Mouse (Mus musculus) forebrain, embryonic 14.5 days (tissue): Measurements from ENCODE around the gene Prkn. TPM values are rescaled to one million over a fixed set of nuclear protein-coding genes. Genes with fewer than 3 reads are reported as not detected.

ENCODE experiments used
- ATAC-seq: fragments of 200-750 bp; cut with Nextera tagmentation; 2 replicates; pipeline ENCODE4 v1.8.0; 2017; ENCODE audit warnings: mild to moderate bottlenecking, moderate library complexity
- DNase-seq: peaks from one replicate; pipeline ENCODE4 v3.0.0-alpha.2; 2015; ENCODE audit warnings: low spot score
- H3K27ac ChIP-seq: fragments of 300-500 bp; sonication (generic); 2 replicates; pipeline ENCODE4 v1.5.1; 2014; ENCODE audit warnings: low read depth, mild to moderate bottlenecking, control low read depth, low read length, moderate library complexity
- H3K27me3 ChIP-seq: fragments of 300-500 bp; sonication (generic); replicated peaks from 2 replicates; pipeline ENCODE4 v1.6.1; 2014; ENCODE audit warnings: low read length, control low read depth, mixed read lengths; ENCODE audit not compliant: control insufficient read depth, insufficient read depth
- H3K36me3 ChIP-seq: fragments of 300-500 bp; sonication (generic); 2 replicates; pipeline ENCODE4 v1.6.1; 2014; ENCODE audit warnings: low read length, control low read depth; ENCODE audit not compliant: control insufficient read depth, insufficient read depth
- H3K4me1 ChIP-seq: fragments of 300-500 bp; sonication (generic); 2 replicates; pipeline ENCODE4 v1.6.1; 2014; ENCODE audit warnings: antibody characterized with exemption, low read length, control low read depth; ENCODE audit not compliant: control insufficient read depth, insufficient read depth
- H3K4me2 ChIP-seq: fragments of 300-500 bp; sonication (generic); 2 replicates; pipeline ENCODE4 v1.6.1; 2014; ENCODE audit warnings: mild to moderate bottlenecking, control low read depth, low read length
- H3K4me3 ChIP-seq: fragments of 300-500 bp; sonication (generic); 2 replicates; pipeline ENCODE4 v1.5.1; 2014; ENCODE audit warnings: low read depth, low read length, control low read depth
- H3K9ac ChIP-seq: fragments of 300-500 bp; sonication (generic); 2 replicates; pipeline ENCODE4 v1.6.1; 2014; ENCODE audit warnings: mild to moderate bottlenecking, low read length, control low read depth, moderate library complexity
- H3K9me3 ChIP-seq: fragments of 300-500 bp; sonication (generic); replicated peaks from 2 replicates; pipeline ENCODE4 v1.6.1; 2016; ENCODE audit warnings: low read length, control low read depth, mixed read lengths; ENCODE audit not compliant: control insufficient read depth
- WGBS: fragments of 180-500 bp; shearing (Covaris S2); extraction: QIAGEN DNeasy Blood & Tissue Kit; methylation state at CpG from one replicate; pipeline ENCODE4 v1.1.7; 2014; 5-methylcytosine and 5-hydroxymethylcytosine counted together
- polyA plus RNA-seq: library from polyadenylated mRNA; unstranded; fragments of >200 nt; fragmentation: Nextera tagmentation; extraction: Ambion mirVana; gene quantifications from 2 replicates; pipeline ENCODE4 v1.2.1, GENCODE M21; 2014

The Prkn gene
- polyA plus RNA-seq, 1 experiment from 2014 or later = 1.6 TPM

GRCm38 (mm10) chr17:11931641-11932040 is 1091.5 kb downstream of the Prkn start:
- Histone ChIP-seq H3K4me1 (peaks cover 3% of the 10 kb centered on the region; the same call in 1 of the 2 replicates), H3K9me3 (no peaks in the 10 kb centered on the region), H3K27ac (no peak overlapping the region), H3K9ac (no peak overlapping the region), H3K4me3 (no peak overlapping the region), H3K36me3 (no peaks in the 10 kb centered on the region), H3K4me2 (no peak overlapping the region), H3K27me3 (no peaks in the 10 kb centered on the region)
- 91% methylated on average over 4 of the region's 4 CpGs for WGBS
- ATAC-seq (no peak), DNase-seq (no peak)

DNA sequence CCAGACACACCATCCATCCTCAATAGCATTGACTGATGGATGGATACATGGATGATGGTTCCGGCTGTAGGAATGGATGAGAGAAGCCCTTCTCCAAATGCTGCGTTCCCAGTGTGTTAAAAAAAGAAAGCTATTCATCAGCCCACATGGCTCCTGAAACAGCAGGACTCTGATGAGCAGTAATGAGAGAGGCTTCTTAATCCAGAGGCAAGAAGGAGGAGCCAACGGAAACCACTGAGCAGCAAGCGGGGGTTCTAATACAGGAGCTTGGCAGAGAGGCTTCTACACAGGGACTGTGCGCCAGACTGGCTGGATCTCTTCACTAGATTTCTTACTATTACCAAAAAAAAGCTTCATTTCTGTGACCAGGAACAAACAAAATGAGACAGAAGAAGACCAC is 1093.6 kb downstream of the Prkn start:
- peak; percentile 25 for DNase-seq
- H3K4me2 ChIP-seq = no peak overlapping the region
- H3K4me3 ChIP-seq = no peak overlapping the region
- H3K4me1 ChIP-seq = no peaks in the 10 kb centered on the region
- no peak for ATAC-seq
- no peaks in the 10 kb centered on the region for H3K9me3 ChIP-seq
- no peaks in the 10 kb centered on the region for H3K27me3 ChIP-seq
- WGBS = 34% methylated on average over 5 of the region's 5 CpGs
- H3K36me3 ChIP-seq = no peaks in the 10 kb centered on the region
- H3K27ac ChIP-seq = no peak overlapping the region
- H3K9ac ChIP-seq = no peak overlapping the region

DNA sequence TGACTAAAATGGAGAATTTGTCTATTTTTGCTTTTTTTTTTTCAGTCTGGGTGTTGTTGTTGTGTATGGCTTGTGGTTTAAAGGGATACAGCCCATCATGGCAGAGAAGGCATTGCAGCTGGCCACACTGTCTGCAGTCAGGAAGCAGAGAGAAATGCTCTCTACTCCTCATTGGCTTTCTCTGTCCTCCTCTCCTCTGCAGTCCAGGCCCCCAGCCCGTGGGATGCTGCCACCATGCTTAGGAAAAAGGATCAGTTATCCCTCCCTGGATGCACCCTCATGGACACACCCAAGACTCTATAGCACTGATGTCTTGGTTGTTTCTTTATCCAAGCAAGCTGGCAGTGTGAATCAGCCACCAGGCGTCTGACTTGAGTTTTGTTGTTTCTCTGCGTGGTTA is 1107.3 kb downstream of the Prkn start:
- ATAC-seq = no peak
- Histone ChIP-seq H3K27ac (no peak overlapping the region), H3K4me3 (no peak overlapping the region), H3K9me3 (no peaks in the 10 kb centered on the region), H3K36me3 (no peaks in the 10 kb centered on the region), H3K9ac (no peak overlapping the region), H3K4me1 (no peaks in the 10 kb centered on the region), H3K4me2 (no peak overlapping the region), H3K27me3 (no peaks in the 10 kb centered on the region)
- 77% methylated on average over 3 of the region's 3 CpGs for WGBS
- no peak for DNase-seq

GRCm38 (mm10) chr17:11949551-11950197 is 1109.5 kb downstream of the Prkn start:
- H3K9me3 ChIP-seq = no peaks in the 10 kb centered on the region
- WGBS = 46% methylated on average over 10 of the region's 10 CpGs
- no peaks in the 10 kb centered on the region for H3K4me1 ChIP-seq
- H3K9ac ChIP-seq = no peak overlapping the region
- ATAC-seq = no peak
- H3K4me3 ChIP-seq = no peak overlapping the region
- H3K27me3 ChIP-seq = no peaks in the 10 kb centered on the region
- no peak overlapping the region for H3K27ac ChIP-seq
- no peaks in the 10 kb centered on the region for H3K36me3 ChIP-seq
- peak; percentile 58 for DNase-seq
- H3K4me2 ChIP-seq = no peak overlapping the region

DNA sequence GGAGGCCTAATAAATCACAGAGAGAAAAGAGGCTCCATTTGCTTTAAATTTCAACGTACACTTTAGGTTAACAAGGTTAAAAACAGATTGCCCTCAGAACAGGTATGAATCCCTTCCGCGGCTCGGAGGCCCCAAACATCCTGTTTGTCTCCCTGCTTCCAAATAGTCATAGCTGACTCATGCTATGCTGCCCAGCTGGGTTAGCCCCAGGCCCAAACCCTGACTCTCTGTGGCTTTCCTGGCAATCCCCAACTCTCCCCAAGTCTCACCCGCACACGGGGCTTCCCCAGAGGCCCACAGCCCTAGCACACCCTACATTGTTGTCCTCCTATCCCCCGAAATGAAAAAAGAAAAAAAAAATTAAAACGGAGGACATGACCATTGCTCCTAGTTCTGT is 1110.0 kb downstream of the Prkn start:
- H3K4me2 ChIP-seq = no peak overlapping the region
- no peak for DNase-seq
- H3K9ac ChIP-seq = no peak overlapping the region
- no peak overlapping the region for H3K4me3 ChIP-seq
- H3K27ac ChIP-seq = no peak overlapping the region
- ATAC-seq = no peak
- no peaks in the 10 kb centered on the region for H3K27me3 ChIP-seq
- 79% methylated on average over 8 of the region's 8 CpGs for WGBS
- no peaks in the 10 kb centered on the region for H3K36me3 ChIP-seq
- no peaks in the 10 kb centered on the region for H3K9me3 ChIP-seq
- no peaks in the 10 kb centered on the region for H3K4me1 ChIP-seq

DNA sequence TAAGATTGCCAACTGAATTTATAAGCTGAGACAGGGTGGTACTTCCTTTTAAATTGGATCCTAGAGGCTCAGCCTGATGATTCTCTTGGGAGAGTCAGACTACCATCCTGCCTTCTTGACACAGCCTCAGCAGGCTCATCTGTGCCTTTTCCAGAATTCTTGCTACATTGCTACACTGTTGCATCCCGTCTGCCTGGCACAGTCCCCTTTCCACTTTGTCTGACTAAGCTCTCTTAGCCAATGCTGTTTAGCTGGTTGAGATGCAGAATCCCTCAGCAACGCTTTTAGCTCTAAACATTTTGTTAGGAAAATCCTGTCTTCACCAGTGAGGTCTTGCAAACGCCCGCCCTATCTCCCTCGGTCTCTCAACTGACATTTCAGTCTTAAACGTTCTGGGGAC is 1115.1 kb downstream of the Prkn start:
- 80% methylated on average over 6 of the region's 6 CpGs for WGBS
- H3K36me3 ChIP-seq = no peaks in the 10 kb centered on the region
- no peak for ATAC-seq
- H3K27ac ChIP-seq = no peak overlapping the region
- H3K9me3 ChIP-seq = 0 out of 2 replicates have a peak, but pooled peaks cover 8% of the 10 kb centered on the region
- H3K9ac ChIP-seq = no peak overlapping the region
- DNase-seq = no peak
- no peaks in the 10 kb centered on the region for H3K27me3 ChIP-seq
- H3K4me2 ChIP-seq = no peak overlapping the region
- no peak overlapping the region for H3K4me3 ChIP-seq
- H3K4me1 ChIP-seq = peaks cover 3% of the 10 kb centered on the region; the same call in 1 of the 2 replicates

DNA sequence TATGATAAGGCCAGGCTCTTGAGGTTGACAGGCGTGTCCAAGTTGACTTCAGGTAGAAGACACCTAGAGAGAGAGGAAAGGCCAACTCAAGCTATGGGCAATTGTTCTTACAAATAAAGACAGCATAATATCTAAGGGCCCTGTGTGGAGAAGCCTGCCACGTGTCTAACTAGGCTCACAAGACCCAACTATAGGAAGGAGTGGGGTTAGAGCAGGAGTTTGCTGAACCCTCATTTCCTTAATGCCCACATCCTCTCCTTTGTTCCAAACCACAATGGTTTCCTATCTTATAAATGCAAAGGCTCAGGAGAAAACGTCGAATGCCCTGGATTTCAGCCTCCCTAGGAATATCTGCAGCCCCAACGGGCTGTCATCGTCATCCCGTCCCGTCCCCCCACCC is 1120.3 kb downstream of the Prkn start:
- ATAC-seq = no peak
- Histone ChIP-seq H3K4me3 (no peak overlapping the region), H3K4me1 (peaks cover 6% of the 10 kb centered on the region; the same call in 1 of the 2 replicates), H3K9me3 (0 out of 2 replicates have a peak, but pooled peaks cover 8% of the 10 kb centered on the region), H3K27me3 (no peaks in the 10 kb centered on the region), H3K27ac (no peak overlapping the region), H3K4me2 (no peak overlapping the region), H3K9ac (no peak overlapping the region), H3K36me3 (no peaks in the 10 kb centered on the region)
- no peak for DNase-seq
- 90% methylated on average over 8 of the region's 8 CpGs for WGBS

GRCm38 (mm10) chr17:11962808-11963207 is 1122.6 kb downstream of the Prkn start:
- H3K9ac ChIP-seq = peak overlapping the region; percentile 35; the same call in 1 of the 2 replicates
- H3K4me3 ChIP-seq = no peak overlapping the region
- no peak for ATAC-seq
- H3K27ac ChIP-seq = peak overlapping the region; percentile 17; the same call in 1 of the 2 replicates
- H3K9me3 ChIP-seq = 0 out of 2 replicates have a peak, but pooled peaks cover 8% of the 10 kb centered on the region
- WGBS = 32% methylated on average over 11 of the region's 11 CpGs
- H3K4me2 ChIP-seq = peak overlapping the region; percentile 10; the same call in 1 of the 2 replicates
- H3K36me3 ChIP-seq = no peaks in the 10 kb centered on the region
- H3K4me1 ChIP-seq = peaks cover 3% of the 10 kb centered on the region; the same call in 1 of the 2 replicates
- peak; percentile 58 for DNase-seq
- H3K27me3 ChIP-seq = no peaks in the 10 kb centered on the region

- Histone ChIP-seq H3K27ac (no peak overlapping the region), H3K4me2 (no peak overlapping the region), H3K9me3 (no peaks in the 10 kb centered on the region), H3K36me3 (no peaks in the 10 kb centered on the region), H3K27me3 (no peaks in the 10 kb centered on the region), H3K9ac (no peak overlapping the region), H3K4me3 (no peak overlapping the region), H3K4me1 (peaks cover 6% of the 10 kb centered on the region; the same call in 1 of the 2 replicates)
- WGBS = 88% methylated on average over 1 of the region's 1 CpGs
- DNase-seq (no peak), ATAC-seq (no peak)
Measured at GRCm38 (mm10) chr17:11970160-11970559, 1130.0 kb downstream of the Prkn start.
